Mouse (Mus musculus): Measurements from ENCODE around the gene Itih2. TPM values are rescaled to one million over a fixed set of nuclear protein-coding genes. Genes with fewer than 3 reads are reported as not detected.

Itih2 gene
- total RNA-seq (2021): 1 to 10 TPM; 1.6 to 2.1 TPM

- no peak for DNase-seq (ENCODE audit: extremely low spot score in 1 of 2, low spot score in 1 of 2)
Measured at GRCm38 (mm10) chr2:10131296-10131695, at the start of gene Itih2. Itih2 (minus strand) TSS chr2:10131396.

- DNase-seq (ENCODE audit: extremely low spot score in 1 of 2, low spot score in 1 of 2): no peak
Measured at GRCm38 (mm10) chr2:10169991-10170390, 38.8 kb upstream of the Itih2 start.

GRCm38 (mm10) chr2:10168016-10168415 is 36.8 kb upstream of the Itih2 start:
- no peak for DNase-seq (ENCODE audit: extremely low spot score in 1 of 2, low spot score in 1 of 2)

- no peak for DNase-seq (ENCODE audit: extremely low spot score in 1 of 2, low spot score in 1 of 2)
Measured at GRCm38 (mm10) chr2:10167283-10167682, 36.1 kb upstream of the Itih2 start.

- no peak for DNase-seq (ENCODE audit: extremely low spot score in 1 of 2, low spot score in 1 of 2)
Measured at GRCm38 (mm10) chr2:10166635-10167034, 35.4 kb upstream of the Itih2 start.

GRCm38 (mm10) chr2:10162011-10162410 is 30.8 kb upstream of the Itih2 start:
- no peak for DNase-seq (ENCODE audit: extremely low spot score in 1 of 2, low spot score in 1 of 2)

- DNase-seq (ENCODE audit: extremely low spot score in 1 of 2, low spot score in 1 of 2): no peak
Measured at GRCm38 (mm10) chr2:10157184-10157583, 26.0 kb upstream of the Itih2 start.

- DNase-seq (ENCODE audit: extremely low spot score in 1 of 2, low spot score in 1 of 2): no peak
Measured at GRCm38 (mm10) chr2:10153201-10154075, 22.2 kb upstream of the Itih2 start, which contains the start of gene Itih5. Itih5 (plus strand) TSS chr2:10153571.

- DNase-seq (ENCODE audit: extremely low spot score in 1 of 2, low spot score in 1 of 2): no peak
Measured at GRCm38 (mm10) chr2:10152590-10152989, 21.4 kb upstream of the Itih2 start.

- peak in 1 of 2 experiments; percentile 22 for DNase-seq (ENCODE audit: extremely low spot score in 1 of 2, low spot score in 1 of 2)
Measured at GRCm38 (mm10) chr2:10147176-10147575, 16.0 kb upstream of the Itih2 start.

- no peak for DNase-seq (ENCODE audit: extremely low spot score in 1 of 2, low spot score in 1 of 2)
Measured at GRCm38 (mm10) chr2:10145514-10145913, 14.3 kb upstream of the Itih2 start.

GRCm38 (mm10) chr2:10142472-10143454 is 11.6 kb upstream of the Itih2 start:
- DNase-seq (ENCODE audit: extremely low spot score in 1 of 2, low spot score in 1 of 2): peak in 1 of 2 experiments; percentile 40

- DNase-seq (ENCODE audit: extremely low spot score in 1 of 2, low spot score in 1 of 2): peak in 1 of 2 experiments; percentile 15
Measured at GRCm38 (mm10) chr2:10140456-10140855, 9.3 kb upstream of the Itih2 start.

- DNase-seq (ENCODE audit: extremely low spot score in 1 of 2, low spot score in 1 of 2): no peak
Measured at GRCm38 (mm10) chr2:10137320-10137719, 6.1 kb upstream of the Itih2 start.

- DNase-seq (ENCODE audit: extremely low spot score in 1 of 2, low spot score in 1 of 2): no peak
Measured at GRCm38 (mm10) chr2:10133941-10134340, 2.7 kb upstream of the Itih2 start.

GRCm38 (mm10) chr2:10132128-10132527 is 932 bp upstream of the Itih2 start:
- DNase-seq (ENCODE audit: extremely low spot score in 1 of 2, low spot score in 1 of 2): no peak

- DNase-seq (ENCODE audit: extremely low spot score in 1 of 2, low spot score in 1 of 2): no peak
Measured at GRCm38 (mm10) chr2:10130341-10130990, 730 bp downstream of the Itih2 start.

- no peak for DNase-seq (ENCODE audit: extremely low spot score in 1 of 2, low spot score in 1 of 2)
Measured at GRCm38 (mm10) chr2:10128571-10128970, 2.6 kb downstream of the Itih2 start.

- no peak for DNase-seq (ENCODE audit: extremely low spot score in 1 of 2, low spot score in 1 of 2)
Measured at GRCm38 (mm10) chr2:10127471-10127870, 3.7 kb downstream of the Itih2 start.

- no peak for DNase-seq (ENCODE audit: extremely low spot score in 1 of 2, low spot score in 1 of 2)
Measured at GRCm38 (mm10) chr2:10126122-10126521, 5.1 kb downstream of the Itih2 start.
